Mouse (Mus musculus) A20 (cell line): ENCODE measurements around the gene Hes7.

Source experiments
- DNase-seq: peaks from one replicate; pipeline ENCODE4 v3.0.0-alpha.2; 2011; ENCODE audit warnings: low read depth, low spot score

Gene Hes7

GRCm38 (mm10) chr11:69100639-69101360 lies 19.4 kb upstream of the Hes7 start:
- DNase-seq: peak; percentile 37

GRCm38 (mm10) chr11:69101604-69102402 lies 18.4 kb upstream of the Hes7 start:
- DNase-seq: no peak

- no peak for DNase-seq
Measured at GRCm38 (mm10) chr11:69102403-69102725, 17.8 kb upstream of the Hes7 start.

- DNase-seq: no peak
Measured at GRCm38 (mm10) chr11:69103121-69103520, 17.1 kb upstream of the Hes7 start.

GRCm38 (mm10) chr11:69103531-69104435 lies 16.4 kb upstream of the Hes7 start:
- DNase-seq: no peak

GRCm38 (mm10) chr11:69104487-69104886 lies 15.7 kb upstream of the Hes7 start:
- DNase-seq: no peak

DNA sequence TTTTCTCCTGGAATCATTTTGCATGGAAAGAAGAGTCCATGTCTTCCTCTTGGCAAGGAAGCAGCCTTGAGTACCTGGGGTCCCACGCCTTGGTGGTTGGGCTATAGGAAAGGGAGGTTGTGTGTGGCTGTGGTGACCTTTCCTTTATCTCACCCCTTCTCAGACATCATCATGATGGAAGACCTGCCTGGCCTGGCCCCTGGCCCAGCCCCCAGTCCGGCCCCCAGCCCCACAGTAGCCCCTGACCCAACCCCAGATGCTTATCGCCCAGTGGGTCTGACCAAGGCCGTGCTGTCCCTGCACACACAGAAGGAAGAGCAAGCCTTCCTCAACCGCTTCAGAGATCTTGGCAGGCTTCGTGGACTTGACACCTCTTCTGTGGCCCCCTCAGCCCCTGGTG lies 15.0 kb upstream of the Hes7 start:
- DNase-seq: no peak

DNA sequence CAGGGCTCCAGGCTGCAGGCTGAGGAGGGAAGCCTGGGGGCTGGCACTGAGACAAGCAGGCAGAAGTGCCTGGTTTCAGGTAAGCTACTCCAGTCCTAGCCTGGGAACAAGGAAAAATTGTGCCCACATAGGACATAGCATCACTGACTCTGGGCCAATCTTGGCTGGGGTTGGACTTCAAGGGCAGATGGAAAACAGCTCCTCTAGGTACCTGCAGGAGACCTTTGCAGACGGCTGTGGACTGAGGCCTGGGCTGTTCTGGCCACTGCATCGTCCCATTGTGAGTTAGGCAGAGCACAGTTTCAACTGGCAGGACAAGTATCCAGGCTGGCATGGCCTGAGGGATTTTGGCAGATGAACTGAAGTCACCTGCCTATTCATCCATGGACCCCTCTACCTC lies 14.4 kb upstream of the Hes7 start:
- no peak for DNase-seq

DNA sequence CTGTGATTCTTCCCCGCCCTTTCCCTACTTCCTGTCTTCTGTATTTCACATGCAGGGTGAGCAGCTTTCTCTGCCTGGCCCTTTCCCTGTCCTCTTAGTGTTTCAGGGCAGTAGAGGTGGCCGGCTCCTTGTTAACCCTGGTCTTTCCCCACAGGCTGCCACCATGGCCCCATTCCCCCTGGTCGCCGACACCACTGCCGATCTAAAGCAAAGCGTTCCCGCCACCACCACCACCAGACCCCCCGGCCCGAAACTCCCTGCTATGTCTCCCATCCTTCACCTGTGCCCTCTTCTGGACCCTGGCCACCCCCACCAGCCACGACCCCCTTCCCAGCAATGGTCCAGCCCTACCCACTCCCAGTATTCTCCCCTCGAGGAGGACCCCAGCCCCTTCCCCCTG lies 13.9 kb upstream of the Hes7 start:
- no peak for DNase-seq

DNA sequence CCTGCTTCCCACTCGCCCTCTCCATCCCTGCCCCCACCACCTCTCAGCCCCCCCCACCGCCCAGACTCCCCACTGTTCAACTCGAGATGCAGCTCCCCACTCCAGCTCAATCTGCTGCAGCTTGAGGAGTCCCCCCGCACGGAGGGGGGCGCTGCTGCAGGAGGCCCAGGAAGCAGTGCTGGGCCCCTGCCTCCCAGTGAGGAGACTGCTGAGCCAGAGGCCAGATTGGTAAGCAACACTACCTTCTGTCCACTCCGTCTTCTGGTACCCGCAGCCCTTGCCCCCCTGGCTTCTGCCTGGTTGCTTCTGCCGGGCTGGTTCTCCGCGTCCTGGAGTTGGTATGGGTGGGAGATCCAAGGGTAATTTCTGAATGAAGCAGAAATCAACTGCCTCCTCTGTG lies 13.4 kb upstream of the Hes7 start:
- no peak for DNase-seq

- DNase-seq: no peak
Measured at GRCm38 (mm10) chr11:69107676-69108075, 12.5 kb upstream of the Hes7 start.

- no peak for DNase-seq
Measured at GRCm38 (mm10) chr11:69108223-69108622, 12.0 kb upstream of the Hes7 start.

- DNase-seq: no peak
Measured at GRCm38 (mm10) chr11:69109032-69109900, 10.9 kb upstream of the Hes7 start.

- peak; percentile 90 for DNase-seq
Measured at GRCm38 (mm10) chr11:69110319-69111046, 9.7 kb upstream of the Hes7 start.

DNA sequence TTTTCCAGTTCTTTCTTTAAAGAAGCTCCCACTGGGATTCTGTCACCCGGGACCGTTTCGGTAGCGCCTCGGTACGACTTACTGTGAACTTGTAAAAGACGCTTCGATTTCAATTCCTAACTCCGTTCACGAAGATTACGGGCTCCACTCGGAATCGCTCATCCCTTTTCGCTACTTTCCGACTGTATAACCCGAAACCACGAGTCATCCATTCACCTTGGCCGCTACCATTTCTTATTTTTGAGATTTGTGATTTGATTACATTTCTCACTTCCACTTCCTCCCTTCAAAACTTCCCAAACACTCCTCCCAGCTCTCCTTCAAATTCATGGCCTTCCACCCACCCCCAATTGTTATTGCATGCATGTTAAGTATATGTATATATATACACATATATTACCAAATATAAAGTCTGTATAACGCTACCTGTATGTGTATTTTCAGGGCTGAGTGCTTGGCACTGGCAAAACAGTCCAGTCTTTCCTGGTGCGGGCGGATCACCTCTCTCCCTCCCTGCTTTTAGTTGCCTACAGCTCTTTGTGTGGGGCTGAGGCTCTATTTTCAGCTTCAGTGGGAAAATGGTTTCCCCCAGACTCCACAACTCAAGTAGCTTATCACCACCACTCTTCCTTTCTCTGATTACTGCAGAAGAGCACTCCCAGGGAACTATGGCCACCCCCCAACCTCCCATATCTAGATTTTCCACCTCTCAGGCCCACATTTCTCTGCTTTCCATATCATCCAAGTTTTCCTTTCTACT lies 9.0 kb upstream of the Hes7 start:
- DNase-seq: no peak

GRCm38 (mm10) chr11:69111865-69112264 lies 8.3 kb upstream of the Hes7 start:
- DNase-seq: no peak

DNA sequence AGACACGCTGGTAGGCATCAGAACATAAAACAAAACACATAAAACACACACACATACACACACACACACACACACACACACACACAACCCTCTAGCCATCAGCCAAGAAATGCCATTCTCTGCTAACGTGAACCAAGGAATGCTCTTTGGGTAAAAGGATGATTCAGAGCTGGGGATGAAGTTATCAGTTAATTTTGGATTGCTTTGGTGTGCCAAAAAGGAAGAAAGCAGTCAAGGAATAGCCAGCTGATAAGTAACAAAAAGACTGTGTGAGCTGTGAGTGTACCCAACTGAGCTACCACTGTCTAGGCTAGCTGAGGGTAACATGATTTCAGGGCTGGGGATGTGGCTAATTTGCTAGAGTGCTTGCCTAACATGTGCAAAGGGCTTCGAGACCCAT lies 6.2 kb upstream of the Hes7 start:
- no peak for DNase-seq

GRCm38 (mm10) chr11:69114621-69115020 lies 5.6 kb upstream of the Hes7 start:
- DNase-seq: no peak

DNA sequence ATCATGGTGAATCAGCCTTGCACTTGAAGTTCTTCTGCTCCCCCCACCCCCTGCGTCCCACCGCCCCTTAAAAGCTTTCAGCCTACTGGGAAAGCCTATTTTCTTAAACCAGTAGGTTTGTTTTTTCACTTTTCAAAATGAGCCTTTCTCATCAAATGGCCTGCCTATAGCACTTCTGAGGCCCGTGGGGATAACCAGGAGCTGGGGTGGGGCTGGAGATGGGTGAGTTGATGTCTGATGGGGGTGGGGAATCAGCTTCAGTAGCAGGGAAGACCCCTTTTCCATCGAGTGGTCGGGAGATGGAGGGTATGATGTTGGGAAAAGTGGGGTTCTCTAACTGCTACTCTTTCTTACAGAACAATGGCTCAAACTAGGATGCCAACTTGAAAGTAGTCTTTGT lies 3.4 kb upstream of the Hes7 start:
- no peak for DNase-seq
